Mouse (Mus musculus) spleen, embryonic (tissue): ENCODE results near the gene Spata31d1b.
"Not testable (repeated sequence)": the region's sequence is repeated elsewhere in the genome, so short reads cannot be mapped to it uniquely, and the experiment has no call there.

ENCODE experiments used
- CTCF ChIA-PET: fragments of 350-600 bp; sonication (Branson Sonifier 250); formaldehyde crosslinking; loops from one replicate; lab custom pipeline; 2022; lab: Charles Lee

Gene Spata31d1b

GRCm38 (mm10) chr13:59711984-59712383 lies at the start of gene Spata31d1b:
TSS of gene Spata31d1b (plus strand) at chr13:59712284.
- CTCF ChIA-PET = not testable (repeated sequence)

- CTCF ChIA-PET = no interaction called here
Measured at GRCm38 (mm10) chr13:59663939-59664712, 48.0 kb upstream of the Spata31d1b start.

- CTCF ChIA-PET = no interaction called here
Measured at GRCm38 (mm10) chr13:59667763-59668162, 44.3 kb upstream of the Spata31d1b start.

- CTCF ChIA-PET = no interaction called here
Measured at GRCm38 (mm10) chr13:59668501-59669093, 43.5 kb upstream of the Spata31d1b start.

GRCm38 (mm10) chr13:59669946-59670345 lies 42.1 kb upstream of the Spata31d1b start:
- CTCF ChIA-PET = no interaction called here

- CTCF ChIA-PET = no interaction called here
Measured at GRCm38 (mm10) chr13:59671521-59671920, 40.6 kb upstream of the Spata31d1b start.

GRCm38 (mm10) chr13:59672248-59672647 lies 39.8 kb upstream of the Spata31d1b start:
- CTCF ChIA-PET = interaction anchor here (0.6 kb wide), 1 partner anchor 124 kb away, joined by 3 read pairs; no protein-coding TSS in a partner anchor

GRCm38 (mm10) chr13:59673597-59673996 lies 38.5 kb upstream of the Spata31d1b start:
- CTCF ChIA-PET = no interaction called here

- CTCF ChIA-PET = no interaction called here
Measured at GRCm38 (mm10) chr13:59674215-59674614, 37.9 kb upstream of the Spata31d1b start.

- CTCF ChIA-PET = no interaction called here
Measured at GRCm38 (mm10) chr13:59674761-59675150, 37.3 kb upstream of the Spata31d1b start.

- CTCF ChIA-PET = interaction anchor here (0.7 kb wide), 1 partner anchor 9 kb away, joined by 3 read pairs; no protein-coding TSS in a partner anchor
Measured at GRCm38 (mm10) chr13:59675151-59676011, 36.7 kb upstream of the Spata31d1b start, which contains the start of gene Golm1. TSS of gene Golm1 (minus strand) at chr13:59675811.

GRCm38 (mm10) chr13:59676316-59677229 lies 35.5 kb upstream of the Spata31d1b start:
- CTCF ChIA-PET = interaction anchor here (0.6 to 0.7 kb wide), 4 partner anchors 11 to 162 kb away, joined by 3 to 6 read pairs (median 4); no protein-coding TSS in a partner anchor

- CTCF ChIA-PET = no interaction called here
Measured at GRCm38 (mm10) chr13:59679306-59679705, 32.8 kb upstream of the Spata31d1b start.

GRCm38 (mm10) chr13:59679908-59680307 lies 32.2 kb upstream of the Spata31d1b start:
- CTCF ChIA-PET = no interaction called here

GRCm38 (mm10) chr13:59682629-59683028 lies 29.5 kb upstream of the Spata31d1b start:
- CTCF ChIA-PET = no interaction called here

GRCm38 (mm10) chr13:59685236-59685635 lies 26.8 kb upstream of the Spata31d1b start:
- CTCF ChIA-PET = no interaction called here

GRCm38 (mm10) chr13:59688338-59688770 lies 23.7 kb upstream of the Spata31d1b start:
- CTCF ChIA-PET = no interaction called here

GRCm38 (mm10) chr13:59689313-59689712 lies 22.8 kb upstream of the Spata31d1b start:
- CTCF ChIA-PET = no interaction called here

GRCm38 (mm10) chr13:59689843-59690242 lies 22.2 kb upstream of the Spata31d1b start:
- CTCF ChIA-PET = no interaction called here

- CTCF ChIA-PET = no interaction called here
Measured at GRCm38 (mm10) chr13:59690576-59690975, 21.5 kb upstream of the Spata31d1b start.

GRCm38 (mm10) chr13:59691478-59691877 lies 20.6 kb upstream of the Spata31d1b start:
- CTCF ChIA-PET = interaction anchor here (0.6 kb wide), 1 partner anchor 1054 kb away, joined by 7 read pairs; no protein-coding TSS in a partner anchor
